Mouse (Mus musculus) cerebellum, adult 2 months (tissue): ENCODE measurements around the gene Sik3. TPM values are rescaled to one million over a fixed set of nuclear protein-coding genes. Genes with fewer than 3 reads are reported as not detected.

Source experiments
- DNase-seq, 2 experiments: peaks; one replicate each; pipeline ENCODE4 v3.0.0; 2021
- H3K27ac ChIP-seq: fragments of 200-500 bp; 2 replicates; pipeline ENCODE4 v1.5.1; 2012; ENCODE audit warnings: low read length, control low read depth, inconsistent platforms; ENCODE audit not compliant: insufficient read depth
- H3K27me3 ChIP-seq: fragments of 200-500 bp; 2 replicates; pipeline ENCODE4 v1.6.1; 2012; ENCODE audit warnings: inconsistent platforms, mild to moderate bottlenecking, low read length, moderate library complexity; ENCODE audit not compliant: control insufficient read depth, insufficient read depth
- H3K4me1 ChIP-seq: fragments of 200-500 bp; 2 replicates; pipeline ENCODE4 v1.6.1; 2011; ENCODE audit warnings: low read length; ENCODE audit not compliant: control insufficient read depth, insufficient read depth
- H3K4me3 ChIP-seq: fragments of 200-500 bp; replicated peaks from 2 replicates; pipeline ENCODE3; 2011; ENCODE audit warnings: mild to moderate bottlenecking, low read depth, low read length, control low read depth; ENCODE audit not compliant: insufficient read depth
- CTCF ChIP-seq: fragments of 200-500 bp; IDR thresholded peaks from 2 replicates; pipeline ENCODE4 v1.5.1; 2011; ENCODE audit warnings: low read depth, mild to moderate bottlenecking, control low read depth, low read length, moderate library complexity, borderline replicate concordance; ENCODE audit not compliant: insufficient read depth
- POLR2A ChIP-seq: fragments of 200-500 bp; IDR thresholded peaks from 2 replicates; pipeline ENCODE4 v1.6.1; 2011; ENCODE audit warnings: low read length, control low read depth, borderline replicate concordance; ENCODE audit not compliant: insufficient read depth
- WGBS: fragments of 180-500 bp; shearing (Covaris S2); methylation state at CpG from one replicate; pipeline ENCODE4 v1.1.7; 2018; 5-methylcytosine and 5-hydroxymethylcytosine counted together
- polyA plus RNA-seq: library from polyadenylated mRNA; depleted of rRNA; stranded (reverse); fragments of >200 nt; gene quantifications from 2 replicates; pipeline ENCODE4 v1.2.3, GENCODE M21; 2012

Gene Sik3
- polyA plus RNA-seq, 1 experiment = 69.1 TPM

GRCm38 (mm10) chr9:46019975-46020374, 7.4 kb downstream of the Sik3 start:
- no peak overlapping the region for H3K27ac ChIP-seq
- H3K4me3 ChIP-seq = no peak overlapping the region
- peaks cover 30% of the 10 kb centered on the region for H3K4me1 ChIP-seq
- DNase-seq = no peak
- H3K27me3 ChIP-seq = no peaks in the 10 kb centered on the region
- WGBS = 70% methylated on average over 6 of the region's 6 CpGs
- TF ChIP-seq POLR2A = no peak
- no peak for TF ChIP-seq CTCF

GRCm38 (mm10) chr9:46023591-46023990, 11.0 kb downstream of the Sik3 start:
- DNase-seq = peak; percentile 34 to 41
- no peaks in the 10 kb centered on the region for H3K27me3 ChIP-seq
- H3K4me1 ChIP-seq = peaks cover 31% of the 10 kb centered on the region
- TF ChIP-seq CTCF = no peak
- no peak for TF ChIP-seq POLR2A
- 0 out of 2 replicates have a peak overlapping the region, but pooled peaks have one; percentile 33 for H3K27ac ChIP-seq
- no peak overlapping the region for H3K4me3 ChIP-seq
- 25% methylated on average over 11 of the region's 11 CpGs for WGBS

- Histone ChIP-seq H3K4me3 (no peak overlapping the region), H3K27me3 (no peaks in the 10 kb centered on the region), H3K27ac (peak overlapping the region; percentile 83; the same call in 1 of the 2 replicates), H3K4me1 (peaks cover 25% of the 10 kb centered on the region)
- 36% methylated on average over 9 of the region's 9 CpGs for WGBS
- DNase-seq = peak; percentile 42 to 72
- TF ChIP-seq CTCF (no peak), POLR2A (no peak)
Measured at GRCm38 (mm10) chr9:46026058-46026849, 13.6 kb downstream of the Sik3 start.

GRCm38 (mm10) chr9:46027994-46028393, 15.4 kb downstream of the Sik3 start:
- TF ChIP-seq POLR2A = no peak
- no peak for TF ChIP-seq CTCF
- peak overlapping the region; percentile 56 for H3K27ac ChIP-seq
- WGBS = 3% methylated on average over 8 of the region's 8 CpGs
- peak in 1 of 2 experiments; percentile 51 for DNase-seq
- H3K4me1 ChIP-seq = peaks cover 27% of the 10 kb centered on the region
- H3K4me3 ChIP-seq = no peak overlapping the region
- no peaks in the 10 kb centered on the region for H3K27me3 ChIP-seq

GRCm38 (mm10) chr9:46029534-46029933, 16.9 kb downstream of the Sik3 start:
- H3K27ac ChIP-seq = no peak overlapping the region
- H3K4me1 ChIP-seq = peaks cover 26% of the 10 kb centered on the region
- no peak overlapping the region for H3K4me3 ChIP-seq
- no peak for DNase-seq
- no peaks in the 10 kb centered on the region for H3K27me3 ChIP-seq
- 83% methylated on average over 6 of the region's 6 CpGs for WGBS
- no peak for TF ChIP-seq POLR2A
- TF ChIP-seq CTCF = no peak

GRCm38 (mm10) chr9:46030184-46030583, 17.6 kb downstream of the Sik3 start:
- Histone ChIP-seq H3K4me3 (no peak overlapping the region), H3K4me1 (peaks cover 25% of the 10 kb centered on the region), H3K27me3 (no peaks in the 10 kb centered on the region), H3K27ac (no peak overlapping the region)
- TF ChIP-seq CTCF (no peak), POLR2A (no peak)
- 82% methylated on average over 5 of the region's 5 CpGs for WGBS
- no peak for DNase-seq

GRCm38 (mm10) chr9:46030968-46031367, 18.3 kb downstream of the Sik3 start:
- WGBS = 82% methylated on average over 6 of the region's 6 CpGs
- H3K27ac ChIP-seq = no peak overlapping the region
- peaks cover 27% of the 10 kb centered on the region for H3K4me1 ChIP-seq
- no peak for TF ChIP-seq CTCF
- TF ChIP-seq POLR2A = no peak
- H3K27me3 ChIP-seq = no peaks in the 10 kb centered on the region
- DNase-seq = no peak
- no peak overlapping the region for H3K4me3 ChIP-seq

GRCm38 (mm10) chr9:46032190-46032589, 19.6 kb downstream of the Sik3 start:
- H3K27ac ChIP-seq = no peak overlapping the region
- peak in 1 of 2 experiments; percentile 40 for DNase-seq
- 14% methylated on average over 6 of the region's 6 CpGs for WGBS

More at GRCm38 (mm10) chr9:46032190-46032589, 19.6 kb downstream of the Sik3 start:
- Histone ChIP-seq H3K4me1 (peaks cover 27% of the 10 kb centered on the region), H3K4me3 (no peak overlapping the region), H3K27me3 (no peaks in the 10 kb centered on the region)
- no peak for TF ChIP-seq POLR2A
- TF ChIP-seq CTCF = no peak
